ENCODE assay signal across 23 mouse cellular contexts in the genomic region with DNA sequence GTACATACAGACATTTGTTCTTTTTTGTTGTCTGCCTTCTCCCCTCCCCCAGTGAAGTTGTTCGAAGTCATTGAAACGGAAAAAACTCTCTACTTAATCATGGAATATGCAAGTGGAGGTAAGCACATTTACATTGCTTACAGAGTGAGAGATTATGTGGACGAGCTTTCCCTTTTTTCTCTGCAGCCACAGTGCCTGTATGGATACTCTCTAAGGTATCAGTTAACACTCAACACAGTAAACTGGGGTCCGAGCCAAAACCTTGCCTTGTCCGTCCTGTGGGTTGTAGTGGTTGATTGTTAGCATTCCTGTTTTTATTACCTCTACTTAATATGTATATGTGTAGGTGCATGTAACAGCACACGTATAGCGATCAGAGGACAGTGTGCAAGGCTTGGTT.
"Had no signal": no experiment of that assay in that cellular context is flagged by ENCODE, and none has a peak within 500 bp of the region (broad histone marks: within the 10 kb centered on the region; RNA-seq: fewer than 3 reads in every experiment).

No protein-coding gene starts in this region.

- H3K4me1 ChIP-seq: lung, embryonic 15.5 days; midbrain, embryonic 10.5 days; midbrain, embryonic 13.5 days; neural tube, embryonic 13.5 days; stomach, embryonic 15.5 days had no signal

- H3K27me3 ChIP-seq: liver, embryonic 12.5 days; liver, embryonic 15.5 days; lung, embryonic 15.5 days; megakaryocyte, embryonic 14.5 days; midbrain, embryonic 13.5 days; neural tube, embryonic 13.5 days; stomach, embryonic 15.5 days had no signal

- H3K4me2 ChIP-seq: liver, embryonic 12.5 days; liver, embryonic 15.5 days; lung, embryonic 15.5 days; midbrain, embryonic 13.5 days; neural tube, embryonic 13.5 days; stomach, embryonic 15.5 days had no signal

- H3K27ac ChIP-seq: kidney, postnatal 0 days; layer of hippocampus, adult 2 months; liver, embryonic 12.5 days; liver, embryonic 15.5 days; lung, embryonic 15.5 days; midbrain, embryonic 10.5 days; midbrain, embryonic 13.5 days; neural tube, embryonic 13.5 days; stomach, embryonic 15.5 days had no signal

- H3K4me3 ChIP-seq: layer of hippocampus, adult 2 months; liver, embryonic 12.5 days; liver, embryonic 15.5 days; lung, embryonic 15.5 days; megakaryocyte, embryonic 14.5 days; midbrain, embryonic 10.5 days; midbrain, embryonic 13.5 days; myocyte; neural tube, embryonic 13.5 days; stomach, embryonic 15.5 days had no signal

- ATAC-seq: liver, embryonic 12.5 days; midbrain, embryonic 13.5 days; midbrain, embryonic 16.5 days had no signal

- H3K9ac ChIP-seq: liver, embryonic 12.5 days; liver, embryonic 15.5 days; lung, embryonic 15.5 days; midbrain, embryonic 13.5 days; neural tube, embryonic 13.5 days; stomach, embryonic 15.5 days had no signal

- H3K9me3 ChIP-seq: liver, embryonic 12.5 days; liver, embryonic 15.5 days; lung, embryonic 15.5 days; megakaryocyte, embryonic 14.5 days; midbrain, embryonic 10.5 days; midbrain, embryonic 13.5 days; neural tube, embryonic 13.5 days; stomach, embryonic 15.5 days had no signal

- DNase-seq: kidney, postnatal 25 days; layer of hippocampus, adult 9-11 months; liver; lung, adult 18-20 months; lung, postnatal 10 days; lung, postnatal 36 days; retina, postnatal 1 day; right cerebral cortex, postnatal 25 days; spleen, adult 18-20 months; thymus, adult 18-20 months; thymus, postnatal 36 days had no signal
